Mouse (Mus musculus) left cerebral cortex, adult 11 months (tissue): Measurements from ENCODE around the gene E330017A01Rik.

ENCODE experiments used
- DNase-seq: peaks from one replicate; pipeline ENCODE4 v3.0.0; 2022; ENCODE audit warnings: low spot score

E330017A01Rik gene

DNA sequence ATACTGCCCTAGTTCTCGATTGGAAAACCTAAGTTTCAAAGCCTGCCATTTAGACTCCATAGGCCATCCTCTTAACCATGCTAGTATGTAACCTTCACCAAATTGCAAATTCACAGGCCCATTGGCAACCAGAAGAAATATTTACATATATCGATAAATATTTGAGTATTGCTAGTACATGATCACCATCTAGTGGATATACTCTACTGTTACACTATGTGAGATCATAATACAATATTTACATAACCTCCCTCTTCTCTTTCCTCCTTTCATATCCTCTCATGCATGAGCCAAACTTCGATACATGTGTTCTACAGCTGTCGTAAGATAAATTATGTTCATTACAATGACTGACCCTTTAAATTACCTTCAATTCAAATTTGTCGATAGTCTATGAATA lies 24.5 kb upstream of the E330017A01Rik start:
- DNase-seq = no peak

GRCm38 (mm10) chr16:58662287-58662791 lies 23.8 kb upstream of the E330017A01Rik start:
- no peak for DNase-seq

- no peak for DNase-seq
These were observed 23.3 kb upstream of the E330017A01Rik start for GRCm38 (mm10) chr16:58661826-58662225.

DNA sequence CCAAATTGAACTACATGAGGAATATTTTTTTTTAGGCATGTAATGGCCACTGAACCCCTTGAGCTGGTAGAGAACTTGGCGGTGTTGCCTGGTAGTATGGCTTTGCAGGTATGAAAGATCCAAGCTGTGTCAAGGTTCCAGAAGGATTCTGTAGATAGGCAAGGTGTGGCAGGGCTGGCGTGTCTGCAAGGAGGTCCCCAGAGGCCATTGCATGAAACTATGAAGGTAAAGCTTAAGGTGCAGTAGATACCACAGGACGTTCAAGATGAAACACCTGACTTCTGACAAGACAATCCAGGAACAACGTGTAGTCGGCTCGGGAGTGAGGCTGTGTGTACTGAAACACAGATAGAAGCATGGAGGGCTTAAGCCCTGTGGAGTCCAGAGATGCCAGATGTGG lies 20.1 kb upstream of the E330017A01Rik start:
- DNase-seq = no peak

- no peak for DNase-seq
These were observed 18.0 kb upstream of the E330017A01Rik start for GRCm38 (mm10) chr16:58656526-58656925.

- no peak for DNase-seq
These were observed 17.2 kb upstream of the E330017A01Rik start for GRCm38 (mm10) chr16:58655751-58656150.

DNA sequence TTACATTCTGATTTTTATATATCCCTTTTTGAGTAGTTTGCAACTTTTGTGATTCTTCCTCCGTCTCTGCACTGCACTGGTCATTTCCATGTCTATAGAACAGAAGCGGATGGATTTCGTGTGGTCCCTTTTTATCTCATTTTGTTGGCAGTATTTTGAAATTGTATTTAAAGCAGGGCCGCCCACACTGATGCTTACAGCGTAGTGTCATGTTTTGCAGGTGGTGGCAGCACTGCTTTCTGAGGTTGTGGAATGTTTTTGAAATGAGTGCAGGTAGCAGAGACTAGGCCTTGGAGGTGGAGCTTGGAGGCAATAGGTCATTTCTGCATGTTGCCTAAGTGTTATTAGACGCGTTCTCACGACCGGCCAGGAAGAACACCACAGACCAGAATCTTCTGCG lies 11.4 kb upstream of the E330017A01Rik start:
- DNase-seq = no peak

DNA sequence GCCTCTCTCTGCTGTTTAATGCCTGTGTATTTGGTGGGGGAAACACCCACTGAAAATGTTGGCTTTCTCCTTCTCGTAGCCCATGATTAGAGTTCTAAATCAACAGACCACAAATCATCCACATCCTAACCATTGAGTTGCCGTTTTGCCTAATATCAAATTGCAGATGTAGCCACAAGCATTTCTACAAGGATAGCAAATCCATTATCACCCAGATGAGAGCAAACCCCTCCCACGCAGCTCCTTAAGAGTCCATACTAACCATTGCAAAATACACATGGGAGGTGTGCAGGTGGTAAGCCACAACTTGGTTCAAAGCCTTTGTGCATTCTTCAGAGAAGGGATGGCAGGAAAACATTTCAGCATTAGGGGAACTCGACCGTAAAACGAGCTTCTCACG lies 523 bp downstream of the E330017A01Rik start:
- DNase-seq = no peak

DNA sequence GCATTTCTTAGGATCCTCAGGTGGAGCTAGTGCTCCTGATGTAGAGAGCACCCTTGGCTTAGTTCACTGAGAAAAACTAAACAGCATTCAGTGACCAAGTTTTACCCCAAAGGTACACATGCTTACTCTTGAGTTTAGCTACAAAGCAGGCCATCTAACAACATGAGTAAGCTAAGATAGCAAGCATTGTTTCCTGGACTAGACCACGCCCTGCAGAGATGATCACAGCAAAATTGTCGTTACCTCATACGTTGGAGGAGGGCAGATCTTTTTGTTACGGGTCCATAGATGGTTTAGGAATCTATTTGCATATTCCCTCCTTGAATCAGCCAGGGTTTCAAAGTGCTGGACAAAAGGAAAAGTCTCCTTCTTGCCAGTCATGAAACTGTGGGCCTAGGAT lies 1.1 kb downstream of the E330017A01Rik start:
- DNase-seq = no peak

DNA sequence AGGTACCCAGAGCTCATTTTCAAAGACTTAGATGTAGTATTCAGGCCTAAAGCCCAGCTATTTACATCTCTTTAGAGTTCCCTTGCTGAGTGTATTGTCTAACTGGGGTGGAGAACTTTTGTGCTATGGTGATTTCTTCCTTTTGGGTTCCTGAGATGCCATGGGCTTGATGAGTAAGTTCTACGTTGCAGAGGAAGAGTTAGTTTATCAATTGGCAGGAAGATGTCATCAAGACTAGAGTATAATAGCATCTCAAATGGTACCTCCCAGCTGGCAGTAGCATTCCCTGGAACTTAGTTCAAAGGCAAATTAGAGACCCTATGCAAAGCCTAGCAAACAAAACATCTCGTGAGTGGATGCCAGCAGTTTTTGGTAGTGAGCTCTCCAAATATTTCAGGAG lies 2.7 kb downstream of the E330017A01Rik start:
- no peak for DNase-seq

DNA sequence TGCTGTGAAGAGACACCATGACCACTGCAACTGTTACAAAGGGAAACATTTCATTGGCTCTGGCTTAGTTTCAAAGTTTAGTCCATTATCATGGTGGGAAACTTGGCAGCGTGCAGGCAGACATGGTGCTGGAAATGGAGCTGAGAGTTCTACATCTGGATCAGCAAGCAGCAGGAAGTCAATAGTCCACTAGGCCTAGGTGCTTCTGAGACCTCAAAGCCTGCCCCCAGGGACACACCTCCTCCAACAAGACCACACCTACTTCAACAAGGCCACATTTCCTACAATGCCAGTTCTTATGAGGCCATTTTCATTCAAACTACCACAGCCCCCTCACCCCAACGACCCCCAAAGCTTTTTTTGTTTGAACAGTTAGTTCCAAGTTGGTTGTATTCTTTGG lies 8.8 kb downstream of the E330017A01Rik start:
- no peak for DNase-seq

DNA sequence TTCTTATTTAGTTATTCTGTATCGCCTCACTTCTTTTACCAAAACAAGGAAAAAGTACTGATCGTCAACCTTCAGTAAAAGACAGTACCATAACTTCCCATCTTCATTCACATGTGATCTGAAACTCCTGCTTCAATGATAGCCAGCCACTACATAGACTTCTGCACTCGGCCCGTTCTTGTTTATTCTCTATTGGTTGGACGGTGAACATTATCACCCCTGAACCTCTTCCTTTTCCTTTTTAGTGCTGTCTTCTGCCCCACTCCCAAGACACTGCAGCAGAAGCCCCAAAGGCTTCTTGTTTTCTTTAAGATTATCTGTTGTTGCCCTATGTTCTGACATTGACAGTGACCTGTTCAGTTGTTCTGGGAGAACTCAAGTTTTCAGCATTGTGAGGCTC lies 9.6 kb downstream of the E330017A01Rik start:
- DNase-seq = no peak

GRCm38 (mm10) chr16:58628336-58628680 lies 10.2 kb downstream of the E330017A01Rik start:
- DNase-seq = no peak

DNA sequence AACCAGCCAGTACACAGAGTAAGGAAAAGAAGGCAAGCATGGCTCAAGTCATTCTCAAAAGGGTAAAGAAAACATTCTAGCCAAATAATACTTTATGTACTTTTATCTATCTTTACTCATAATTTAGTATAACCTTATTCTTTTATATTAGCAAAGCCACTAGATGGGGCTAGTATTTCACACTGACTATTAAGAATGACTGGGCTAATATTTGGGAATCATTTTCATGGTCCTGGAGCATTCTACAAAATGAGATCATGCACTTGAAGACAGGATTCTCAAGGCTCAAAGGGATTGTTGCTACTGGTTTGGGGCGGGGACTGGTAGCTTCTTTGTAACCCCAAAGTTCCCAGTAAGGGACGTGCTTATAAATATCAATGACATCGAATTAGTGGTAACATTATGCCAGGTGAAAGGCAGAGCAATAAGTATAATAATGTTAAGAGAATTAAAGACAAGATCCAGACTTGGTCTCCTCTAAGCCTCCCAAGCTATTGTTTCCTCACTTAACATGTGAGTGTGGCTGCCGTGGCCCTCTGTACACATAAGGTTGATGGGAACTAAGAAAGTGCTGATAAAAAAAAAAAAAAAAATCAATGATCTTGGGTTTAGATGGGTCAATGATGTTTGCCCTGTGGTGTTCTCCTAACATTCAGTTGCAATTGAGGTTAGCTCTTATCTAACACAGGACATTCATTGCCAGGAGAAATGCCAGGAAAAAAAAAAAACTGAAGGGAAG lies 10.8 kb downstream of the E330017A01Rik start:
- no peak for DNase-seq

DNA sequence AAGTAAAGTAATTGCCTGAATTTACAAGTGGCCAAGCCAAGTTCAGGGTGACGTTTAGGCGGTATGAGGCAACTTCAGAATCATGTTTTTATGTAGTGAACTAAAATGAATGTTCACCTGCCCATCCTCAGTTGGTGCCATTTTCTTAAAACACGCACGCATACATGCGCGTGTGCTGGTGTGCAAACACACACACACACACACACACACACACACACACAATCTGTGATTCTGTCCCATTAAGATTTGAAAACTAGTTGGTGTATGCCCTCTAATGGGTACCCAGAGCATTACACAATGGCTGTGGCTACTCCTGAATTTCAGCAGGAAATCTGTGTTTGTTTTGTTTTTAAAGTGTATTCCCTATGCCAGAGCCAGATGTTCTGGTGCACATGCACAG lies 14.6 kb downstream of the E330017A01Rik start:
- peak; percentile 10 for DNase-seq

DNA sequence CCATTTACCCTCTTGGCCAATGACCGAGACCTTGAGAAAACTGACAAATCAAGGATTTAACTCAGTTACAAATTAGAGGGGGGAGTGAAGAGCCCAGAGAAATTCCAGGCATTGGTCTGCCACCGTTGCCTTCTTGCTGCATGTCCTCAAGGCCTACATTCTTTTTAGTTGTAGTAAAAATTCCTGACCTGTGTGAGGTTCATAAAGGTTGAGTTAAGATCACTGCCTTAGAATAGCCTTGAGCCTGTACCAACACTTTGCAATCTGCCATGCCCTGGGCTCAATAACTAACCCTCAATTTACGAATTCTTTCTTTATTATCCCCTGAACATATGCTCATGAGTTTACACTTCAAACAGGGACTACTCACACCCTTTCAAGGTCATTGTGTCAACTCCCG lies 15.4 kb downstream of the E330017A01Rik start:
- DNase-seq = no peak

DNA sequence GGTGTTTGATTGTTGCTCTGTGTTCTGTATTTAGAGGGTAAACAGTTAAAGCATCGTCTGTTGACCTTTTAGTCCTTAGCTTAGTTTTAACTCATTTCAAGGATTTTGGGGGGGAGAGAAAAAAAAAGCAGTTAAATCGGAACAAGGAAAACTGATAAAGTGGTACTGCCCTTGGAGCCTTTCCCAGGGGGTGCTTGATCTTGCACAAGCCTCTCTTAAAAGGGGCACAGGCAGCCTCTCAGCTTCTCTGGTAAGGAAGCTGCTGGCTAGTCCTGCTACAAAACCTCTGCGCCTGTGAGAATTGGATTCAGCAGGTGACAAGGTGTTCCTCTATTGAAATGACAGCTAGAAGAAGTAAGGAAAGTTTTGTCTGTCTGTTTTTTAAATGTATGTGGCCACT lies 16.2 kb downstream of the E330017A01Rik start:
- DNase-seq = no peak

DNA sequence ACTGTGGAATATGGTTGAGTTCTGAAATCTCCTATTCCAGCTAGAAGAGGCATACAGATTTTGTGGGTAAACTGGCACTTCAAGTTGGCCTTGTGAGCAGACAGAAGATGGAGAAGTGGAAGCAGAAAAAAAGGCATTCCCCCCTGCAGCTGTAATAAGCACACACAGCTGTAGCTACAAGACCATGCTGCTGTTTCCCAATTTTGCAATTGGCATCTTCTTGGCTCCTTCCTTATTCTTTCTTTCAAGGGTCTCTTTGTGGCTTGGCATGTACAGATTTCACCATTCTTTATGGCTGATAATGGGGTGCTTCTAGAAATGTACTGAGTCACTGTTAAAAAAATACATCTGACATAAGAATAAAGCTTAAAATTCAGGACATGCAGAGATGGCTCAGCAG lies 21.2 kb downstream of the E330017A01Rik start:
- DNase-seq = no peak

DNA sequence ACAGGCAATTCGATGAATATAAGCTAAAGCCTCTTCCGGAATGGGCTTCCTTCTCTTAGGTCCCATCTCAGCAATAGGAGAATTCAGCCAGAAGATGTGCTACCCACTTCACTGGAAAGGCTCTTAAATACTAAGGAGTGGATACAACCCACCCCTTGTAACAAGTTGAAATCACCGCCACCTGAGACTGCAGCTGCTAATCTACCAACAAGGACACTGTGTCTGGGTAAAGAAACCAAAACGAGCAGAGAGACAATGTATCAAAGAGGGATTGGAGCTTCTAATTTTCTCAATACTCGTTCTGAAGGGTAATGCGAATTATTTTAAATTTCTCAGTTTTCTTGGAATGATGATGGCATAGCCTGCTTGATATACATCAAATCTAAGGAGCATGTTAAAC lies 21.7 kb downstream of the E330017A01Rik start, which contains the start of gene Gm813:
TSS of gene Gm813 (minus strand) at position 101 of the 400 bp plus-strand sequence.
- no peak for DNase-seq

DNA sequence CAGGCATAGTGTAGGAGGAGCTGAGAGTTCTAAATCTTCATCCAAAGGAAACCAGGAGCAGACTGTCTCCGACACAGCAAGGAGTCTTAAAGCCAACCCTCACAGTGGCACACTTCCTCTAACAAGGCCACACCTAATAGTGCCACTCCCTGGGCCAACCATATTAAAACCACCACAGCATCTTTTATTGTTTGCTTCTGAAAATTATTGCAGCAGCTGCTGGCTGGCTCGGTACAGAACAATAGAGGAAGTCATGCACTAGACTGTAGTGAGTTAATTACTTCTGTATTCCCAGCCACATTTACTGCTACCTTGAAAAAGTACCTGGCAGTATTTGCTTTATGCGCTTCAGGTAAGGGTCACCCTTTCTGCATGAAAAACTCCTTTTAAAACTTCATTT lies 25.6 kb downstream of the E330017A01Rik start:
- DNase-seq = no peak

- no peak for DNase-seq
These were observed 31.4 kb downstream of the E330017A01Rik start for GRCm38 (mm10) chr16:58607101-58607500.

DNA sequence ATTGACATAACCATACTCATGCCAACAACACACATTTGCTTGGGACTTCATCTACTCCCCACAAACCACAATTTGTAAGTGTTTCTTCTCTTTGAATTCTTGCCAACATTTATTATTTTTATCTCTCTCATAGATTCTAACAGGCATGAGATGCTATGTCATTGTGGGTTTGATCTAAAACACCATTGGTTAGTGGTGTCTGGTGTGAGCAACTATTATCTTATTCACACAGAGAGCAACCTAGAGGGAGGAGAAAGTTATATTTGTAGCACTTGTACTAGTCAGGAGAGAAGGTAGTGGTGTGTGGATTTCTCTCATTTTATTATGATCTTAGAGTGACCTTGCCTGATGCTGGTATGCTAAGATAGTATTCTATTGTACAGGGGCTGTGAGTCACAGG lies 33.9 kb downstream of the E330017A01Rik start:
- no peak for DNase-seq

DNA sequence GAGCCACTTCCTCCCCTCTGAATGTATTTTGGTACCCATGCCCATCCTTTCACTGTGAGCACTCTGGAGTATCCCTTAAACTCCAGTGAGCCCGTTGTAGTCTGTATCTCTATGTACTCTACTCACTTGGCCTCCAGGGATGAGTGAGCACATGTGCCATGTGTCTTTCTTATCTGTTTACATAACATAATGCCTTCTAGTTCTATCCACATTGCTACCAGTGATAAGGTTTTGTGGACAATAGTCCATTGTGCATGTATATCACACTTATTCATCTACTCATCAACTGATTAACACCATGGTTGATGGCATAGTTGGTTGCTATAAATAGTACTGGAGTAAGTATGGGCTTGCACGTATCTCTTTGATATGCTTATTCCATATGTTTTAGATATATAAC lies 34.7 kb downstream of the E330017A01Rik start:
- no peak for DNase-seq

DNA sequence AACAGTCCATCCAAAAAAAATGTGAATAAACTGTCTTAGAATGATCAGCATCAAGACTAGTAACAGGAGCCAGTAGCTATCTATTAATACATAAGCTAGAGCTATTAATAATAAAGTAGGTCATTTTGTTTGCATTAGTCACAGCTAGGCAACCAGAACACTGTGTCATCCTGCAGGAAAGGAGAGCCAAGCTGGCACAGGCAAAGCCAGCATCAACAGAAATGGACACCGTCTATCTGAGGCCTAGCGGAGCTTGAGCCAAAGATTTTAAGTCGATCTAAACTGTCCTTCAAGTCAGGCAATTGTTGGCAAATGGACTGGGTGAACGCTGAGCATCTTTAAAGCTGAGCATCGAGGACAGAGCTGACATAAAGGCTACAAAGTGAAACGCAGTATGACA lies 37.7 kb downstream of the E330017A01Rik start:
- DNase-seq = no peak
